Mouse (Mus musculus): ENCODE results near the gene Otud4.

DNA sequence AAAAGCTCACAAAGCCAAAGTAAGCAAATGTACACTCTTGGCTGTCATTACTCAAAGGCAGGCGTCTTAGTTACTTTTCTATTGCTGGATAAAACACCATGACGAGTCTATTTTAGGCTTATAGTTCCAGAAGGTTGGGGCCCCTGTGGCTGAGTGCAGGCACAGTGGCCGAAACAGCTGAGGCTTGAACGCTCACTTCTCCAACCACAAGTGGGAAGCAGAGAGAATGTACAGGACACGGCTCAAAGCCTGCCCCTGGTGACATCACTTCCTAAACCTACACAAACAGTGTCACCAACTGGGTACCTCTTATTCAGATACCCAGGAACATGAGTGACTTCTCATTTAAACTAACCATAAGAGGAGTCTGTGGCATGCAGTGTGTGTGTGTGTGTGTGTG, 26.5 kb upstream of the Otud4 start:
- TF ChIP-seq CTCF (IDR thresholded peaks at IDR 0.05; ENCODE audit: borderline replicate concordance, insufficient read depth, low read length) (no peak), POLR2A (IDR thresholded peaks at IDR 0.05; ENCODE audit: low read depth, low read length) (no peak)

Measured in embryonic fibroblast, embryonic 13.5 days (primary cell).